Mouse (Mus musculus): ENCODE measurements around the gene Glis3. TPM values are rescaled to one million over a fixed set of nuclear protein-coding genes. Genes with fewer than 3 reads are reported as not detected.

The Glis3 gene
- polyA plus RNA-seq, 1 experiment, result 1.9 TPM

DNA sequence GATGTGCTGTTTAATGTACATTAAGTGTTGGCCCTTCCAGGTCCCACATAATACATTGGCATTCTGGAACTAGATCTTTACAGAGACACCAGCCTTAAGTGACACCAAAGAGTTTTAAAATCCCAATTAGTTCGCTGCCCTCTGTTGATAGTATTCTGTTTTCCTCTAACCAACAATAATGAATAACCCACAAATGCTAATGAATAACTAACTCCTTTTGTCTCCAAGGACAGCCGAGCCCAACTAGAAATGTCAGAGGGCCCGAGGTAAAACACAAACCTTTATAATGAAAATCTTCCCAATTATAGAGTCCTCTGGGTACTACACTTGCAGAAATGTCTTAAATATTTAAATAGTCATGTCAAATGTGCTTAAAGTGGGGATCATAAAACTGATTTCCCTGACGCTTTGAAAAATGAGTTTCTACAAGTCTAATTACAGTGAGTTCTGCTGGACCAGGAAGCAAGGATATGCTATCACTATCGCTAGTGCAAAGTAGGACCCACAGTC, 22.1 kb downstream of the Glis3 start:
- DNase-seq (ENCODE audit: extremely low spot score in 1 of 2, low spot score in 1 of 2), result no peak

GRCm38 (mm10) chr19:28656882-28657281, 23.0 kb downstream of the Glis3 start:
- no peak for DNase-seq (ENCODE audit: extremely low spot score in 1 of 2, low spot score in 1 of 2)

GRCm38 (mm10) chr19:28655166-28655565, 24.7 kb downstream of the Glis3 start:
- DNase-seq (ENCODE audit: extremely low spot score in 1 of 2, low spot score in 1 of 2), result no peak

- no peak for DNase-seq (ENCODE audit: extremely low spot score in 1 of 2, low spot score in 1 of 2)
Observed at GRCm38 (mm10) chr19:28650836-28651235, 29.0 kb downstream of the Glis3 start.

DNA sequence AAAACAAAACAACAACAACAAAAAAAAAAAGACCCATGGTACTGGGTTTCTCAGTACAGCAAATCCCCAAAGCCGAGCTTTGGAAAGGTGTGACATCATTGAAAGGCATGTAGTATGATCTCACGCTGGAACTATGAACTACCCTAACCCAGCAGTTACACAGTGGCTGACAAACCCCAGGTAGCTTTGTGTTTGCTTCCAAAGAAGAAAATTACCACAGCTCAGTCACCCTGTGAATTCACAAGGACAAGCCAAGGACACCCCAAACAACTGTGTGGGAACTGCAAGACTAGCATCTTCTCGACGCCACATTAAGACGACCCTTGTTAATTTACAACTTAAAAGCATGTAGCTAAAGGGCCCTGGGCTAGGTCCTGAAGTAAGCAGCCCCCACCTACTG, 30.4 kb downstream of the Glis3 start:
- DNase-seq (ENCODE audit: extremely low spot score in 1 of 2, low spot score in 1 of 2), result no peak

DNA sequence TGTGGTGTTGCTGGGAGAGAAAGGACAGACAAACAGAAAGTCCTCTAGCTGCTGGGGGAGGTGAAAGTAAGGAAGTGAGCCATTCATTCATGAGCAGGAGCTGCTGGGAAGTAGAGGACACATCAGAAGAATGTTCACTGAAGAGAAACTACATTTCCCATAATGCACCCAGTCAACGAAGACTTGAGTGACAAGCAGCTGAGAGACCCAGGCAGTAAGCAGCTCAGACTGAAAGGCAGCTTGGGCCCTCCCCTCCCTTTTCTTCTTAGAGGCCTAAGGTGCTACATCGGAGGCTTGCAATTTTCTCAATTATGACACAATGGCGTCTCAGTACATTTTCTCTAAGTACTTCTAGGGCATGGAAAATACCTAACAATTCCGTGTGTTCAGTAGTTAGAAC, 31.0 kb downstream of the Glis3 start:
- DNase-seq (ENCODE audit: extremely low spot score in 1 of 2, low spot score in 1 of 2), result no peak

- no peak for DNase-seq (ENCODE audit: extremely low spot score in 1 of 2, low spot score in 1 of 2)
Observed at GRCm38 (mm10) chr19:28647424-28647823, 32.5 kb downstream of the Glis3 start.

- no peak for DNase-seq (ENCODE audit: extremely low spot score in 1 of 2, low spot score in 1 of 2)
Observed at GRCm38 (mm10) chr19:28646286-28646685, 33.6 kb downstream of the Glis3 start.

DNA sequence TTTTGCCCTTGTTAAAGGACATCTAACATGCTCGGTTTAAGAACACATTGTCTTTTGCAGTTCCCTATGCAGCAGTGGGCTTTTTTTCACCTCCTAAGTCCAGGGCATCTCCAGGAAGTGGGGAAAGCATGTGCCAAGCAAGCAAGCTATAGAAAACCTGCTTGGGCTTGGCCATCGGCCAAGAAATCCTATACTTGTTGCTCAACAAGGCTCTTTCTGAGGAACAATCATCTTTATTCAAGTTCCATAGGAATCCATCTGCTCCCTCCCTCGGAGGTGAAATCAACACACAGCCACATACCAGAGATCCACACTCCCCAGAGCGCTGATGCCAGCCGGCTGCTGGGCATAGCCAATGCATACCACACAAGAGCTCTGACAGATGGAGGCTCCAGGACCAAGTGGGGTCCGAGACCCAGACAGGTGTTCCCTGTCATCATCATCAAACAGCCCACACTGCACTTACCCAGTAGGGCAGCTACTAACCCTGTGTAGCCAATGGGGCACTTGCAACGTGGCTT, 39.0 kb downstream of the Glis3 start:
- DNase-seq (ENCODE audit: extremely low spot score in 1 of 2, low spot score in 1 of 2), result no peak

GRCm38 (mm10) chr19:28635991-28636553, 43.8 kb downstream of the Glis3 start:
- DNase-seq (ENCODE audit: extremely low spot score in 1 of 2, low spot score in 1 of 2), result no peak

- DNase-seq (ENCODE audit: extremely low spot score in 1 of 2, low spot score in 1 of 2), result no peak
Observed at GRCm38 (mm10) chr19:28634986-28635385, 44.9 kb downstream of the Glis3 start.

- peak in 1 of 2 experiments; percentile 69 for DNase-seq (ENCODE audit: extremely low spot score in 1 of 2, low spot score in 1 of 2)
Observed at GRCm38 (mm10) chr19:28628416-28628815, 51.5 kb downstream of the Glis3 start.

GRCm38 (mm10) chr19:28626189-28626588, 53.7 kb downstream of the Glis3 start:
- no peak for DNase-seq (ENCODE audit: extremely low spot score in 1 of 2, low spot score in 1 of 2)

DNA sequence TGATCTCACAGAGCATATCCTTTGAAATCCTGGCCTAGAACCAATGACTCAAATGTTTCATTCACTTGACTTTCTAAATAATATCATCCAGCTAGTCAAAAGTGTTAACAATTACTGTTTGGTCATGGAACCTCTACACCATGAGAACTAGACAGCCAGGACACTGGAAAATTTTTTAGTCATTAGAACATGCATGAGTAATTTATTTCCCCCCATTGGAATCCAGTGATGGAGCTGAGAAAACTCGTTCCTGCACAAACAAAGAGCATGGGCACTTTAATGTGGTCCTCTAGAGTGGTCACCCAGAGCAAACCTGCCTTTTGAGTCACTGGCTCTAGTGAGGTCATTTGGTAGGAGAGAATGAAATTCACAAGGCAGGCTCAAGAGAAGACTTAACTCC, 55.3 kb downstream of the Glis3 start:
- DNase-seq (ENCODE audit: extremely low spot score in 1 of 2, low spot score in 1 of 2), result no peak

GRCm38 (mm10) chr19:28623726-28624125, 56.2 kb downstream of the Glis3 start:
- peak in 1 of 2 experiments; percentile 59 for DNase-seq (ENCODE audit: extremely low spot score in 1 of 2, low spot score in 1 of 2)

GRCm38 (mm10) chr19:28621608-28622505, 58.0 kb downstream of the Glis3 start:
- DNase-seq (ENCODE audit: extremely low spot score in 1 of 2, low spot score in 1 of 2), result no peak

- DNase-seq (ENCODE audit: extremely low spot score in 1 of 2, low spot score in 1 of 2), result peak; percentile 45 to 50
Observed at GRCm38 (mm10) chr19:28617736-28618135, 62.1 kb downstream of the Glis3 start.

GRCm38 (mm10) chr19:28617191-28617590, 62.7 kb downstream of the Glis3 start:
- no peak for DNase-seq (ENCODE audit: extremely low spot score in 1 of 2, low spot score in 1 of 2)

GRCm38 (mm10) chr19:28616487-28616886, 63.4 kb downstream of the Glis3 start:
- DNase-seq (ENCODE audit: extremely low spot score in 1 of 2, low spot score in 1 of 2), result no peak

GRCm38 (mm10) chr19:28612249-28612648, 67.6 kb downstream of the Glis3 start:
- DNase-seq (ENCODE audit: extremely low spot score in 1 of 2, low spot score in 1 of 2), result no peak

DNA sequence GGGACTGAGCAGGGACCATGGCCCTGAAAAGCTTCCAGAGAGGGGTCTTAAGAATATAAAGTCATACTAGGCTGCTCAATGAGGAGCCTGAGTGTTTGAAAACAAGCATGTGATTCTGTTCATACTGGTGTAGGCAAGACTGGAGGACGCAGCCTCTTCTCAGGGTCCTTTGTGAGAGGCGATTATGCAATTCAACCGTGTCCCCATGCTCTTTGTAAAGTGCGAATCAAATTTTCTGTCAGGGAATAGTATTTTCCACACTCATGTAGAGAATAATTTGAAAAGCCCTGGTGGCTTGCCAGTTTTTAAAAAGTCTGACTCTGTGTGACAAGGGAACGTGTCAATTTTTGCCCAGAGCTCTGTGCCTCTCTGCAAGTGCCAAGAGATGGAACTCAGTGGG, 71.1 kb downstream of the Glis3 start:
- DNase-seq (ENCODE audit: extremely low spot score in 1 of 2, low spot score in 1 of 2), result no peak

DNA sequence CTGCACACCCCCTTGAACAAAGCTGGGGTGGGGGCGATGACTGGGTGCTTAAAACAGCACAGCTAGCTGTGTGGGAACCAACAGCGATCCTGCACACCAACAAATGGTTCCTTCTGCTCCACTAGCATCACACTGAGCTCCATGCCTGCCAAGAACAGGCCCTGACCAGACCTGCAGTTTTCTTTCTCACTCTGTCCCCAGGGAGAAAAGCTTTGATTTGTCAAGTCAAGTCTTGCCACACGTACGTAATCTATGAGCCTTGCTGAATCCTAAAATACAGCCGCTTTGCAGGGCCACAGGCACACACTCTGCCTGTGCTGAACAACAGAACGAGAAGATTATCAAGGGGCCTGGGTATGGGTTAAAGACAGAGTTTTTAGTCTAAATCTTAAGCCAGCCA, 71.6 kb downstream of the Glis3 start:
- peak in 1 of 2 experiments; percentile 9 for DNase-seq (ENCODE audit: extremely low spot score in 1 of 2, low spot score in 1 of 2)

All from frontal cortex, adult 2 months (tissue).